Mouse (Mus musculus) bone marrow macrophage, adult 2 months (primary cell): Measurements from ENCODE around the gene Ranbp3.

Experiments used
- CTCF ChIP-seq: IDR thresholded peaks from 2 replicates; pipeline ENCODE4 v1.5.1; 2012; ENCODE audit warnings: low read depth, mild to moderate bottlenecking, low read length, moderate library complexity
- POLR2A ChIP-seq: IDR thresholded peaks from 2 replicates; pipeline ENCODE4 v1.6.1; 2012; ENCODE audit warnings: mild to moderate bottlenecking, low read depth, low read length, borderline replicate concordance

GRCm38 (mm10) chr17:56626260-56626659 is 46.8 kb upstream of the Ranbp3 start:
- TF ChIP-seq CTCF (no peak), POLR2A (no peak)
